Mouse (Mus musculus): ENCODE data around the gene Trip10. TPM values are rescaled to one million over a fixed set of nuclear protein-coding genes. Genes with fewer than 3 reads are reported as not detected.

Trip10 gene
- total RNA-seq, 2 experiments from 2014 or later, result 7.5 to 9.9 TPM

- no peak for DNase-seq (ENCODE audit: low spot score in 2 of 2)
These were observed 14.9 kb upstream of the Trip10 start for GRCm38 (mm10) chr17:57234254-57234928.

DNA sequence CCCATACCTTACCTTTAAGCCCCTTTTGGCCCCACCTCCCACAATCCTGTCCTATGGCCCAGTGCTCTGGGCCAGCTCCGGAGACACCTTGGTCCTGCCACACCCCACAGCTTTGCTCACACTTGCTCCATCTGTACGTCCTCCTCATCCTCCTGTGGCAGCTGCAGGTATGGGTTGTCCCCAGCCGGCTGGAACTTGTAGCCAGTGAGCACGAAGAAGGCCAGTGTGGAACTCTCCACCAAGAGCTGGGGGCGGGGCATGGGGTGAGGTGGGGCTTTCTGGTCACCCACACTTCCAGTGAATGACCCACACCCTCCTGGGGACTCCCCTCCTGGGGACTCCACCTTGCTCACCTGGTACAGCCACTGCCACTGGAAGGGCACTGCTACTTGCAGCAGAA, 13.5 kb upstream of the Trip10 start:
- DNase-seq (ENCODE audit: low spot score in 2 of 2), result no peak

GRCm38 (mm10) chr17:57237181-57237580, 12.1 kb upstream of the Trip10 start:
- DNase-seq (ENCODE audit: low spot score in 2 of 2), result no peak

- DNase-seq (ENCODE audit: low spot score in 2 of 2), result no peak
These were observed 5.4 kb upstream of the Trip10 start for GRCm38 (mm10) chr17:57243650-57244370.

GRCm38 (mm10) chr17:57245311-57245929, 3.8 kb upstream of the Trip10 start:
- no peak for DNase-seq (ENCODE audit: low spot score in 2 of 2)

DNA sequence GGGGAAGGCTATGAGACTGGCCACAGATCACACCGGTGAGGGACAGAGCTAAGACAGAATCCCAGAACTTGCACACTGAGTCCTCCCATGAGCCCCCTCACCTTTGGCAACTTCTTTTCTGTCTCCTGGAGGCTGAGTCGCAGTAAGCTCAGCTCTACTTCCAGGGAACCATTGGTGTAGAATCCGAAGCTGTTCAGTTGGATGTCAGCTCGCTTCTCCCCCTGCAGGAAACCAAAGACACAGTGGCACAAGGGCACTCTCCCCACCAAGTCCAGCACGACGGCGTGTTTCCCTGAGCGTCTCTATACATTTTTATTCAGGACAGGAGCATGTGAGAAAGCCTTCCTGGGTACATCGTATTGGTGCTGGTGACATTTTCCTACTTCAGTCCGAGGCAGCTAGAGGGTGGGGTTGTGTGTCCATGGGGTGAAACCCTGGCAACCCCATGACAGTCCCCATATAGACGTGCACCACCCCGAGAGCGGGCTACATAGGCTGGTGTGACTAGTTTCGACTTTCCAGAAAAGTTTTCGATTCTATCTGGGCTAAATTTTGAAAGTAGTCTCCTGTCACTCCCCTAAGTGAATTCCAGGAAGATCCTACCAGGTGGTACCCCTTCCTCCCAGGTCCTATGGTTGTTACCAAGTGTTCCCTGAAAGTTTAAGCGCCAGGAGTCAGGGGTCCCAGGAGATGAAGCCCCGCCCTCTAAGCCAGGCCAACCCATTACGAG, 2.4 kb upstream of the Trip10 start:
- no peak for DNase-seq (ENCODE audit: low spot score in 2 of 2)

GRCm38 (mm10) chr17:57247393-57248200, 1.7 kb upstream of the Trip10 start:
- DNase-seq (ENCODE audit: low spot score in 2 of 2), result peak; percentile 97 to 98

- peak; percentile 81 to 91 for DNase-seq (ENCODE audit: low spot score in 2 of 2)
These were observed 1.0 kb upstream of the Trip10 start, which contains the start of gene Gpr108 for GRCm38 (mm10) chr17:57248201-57248699. Gene Gpr108, minus strand, starts transcription at chr17:57248446.

GRCm38 (mm10) chr17:57248771-57249170, 484 bp upstream of the Trip10 start:
- DNase-seq (ENCODE audit: low spot score in 2 of 2), result no peak

- peak in 1 of 2 experiments; percentile 23 for DNase-seq (ENCODE audit: low spot score in 2 of 2)
These were observed 1.4 kb downstream of the Trip10 start for GRCm38 (mm10) chr17:57250461-57251160.

DNA sequence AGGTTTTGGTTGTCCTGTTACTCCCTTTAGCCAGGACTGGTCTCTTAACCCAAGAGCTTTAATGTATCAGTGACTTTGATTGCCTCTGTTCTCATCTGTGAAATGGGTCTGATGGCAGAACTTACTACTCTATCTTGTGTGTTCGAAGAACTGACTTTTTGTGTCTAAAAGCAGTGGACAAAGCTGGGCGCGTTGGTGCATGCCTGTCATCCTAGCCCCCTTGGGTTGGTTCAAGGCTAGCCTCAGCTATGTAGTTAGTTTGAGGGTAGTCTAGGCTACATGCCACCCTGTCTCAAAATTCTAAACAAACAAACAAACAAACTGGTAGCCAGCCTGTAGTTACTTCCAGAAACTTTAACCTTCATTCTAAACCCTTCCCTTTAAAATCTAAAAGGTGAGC, 2.2 kb downstream of the Trip10 start:
- DNase-seq (ENCODE audit: low spot score in 2 of 2), result no peak

GRCm38 (mm10) chr17:57253306-57253705, 4.1 kb downstream of the Trip10 start:
- no peak for DNase-seq (ENCODE audit: low spot score in 2 of 2)

GRCm38 (mm10) chr17:57255354-57255753, 6.1 kb downstream of the Trip10 start:
- DNase-seq (ENCODE audit: low spot score in 2 of 2), result no peak

GRCm38 (mm10) chr17:57256921-57257485, 7.7 kb downstream of the Trip10 start:
- no peak for DNase-seq (ENCODE audit: low spot score in 2 of 2)

GRCm38 (mm10) chr17:57258191-57258590, 8.9 kb downstream of the Trip10 start:
- DNase-seq (ENCODE audit: low spot score in 2 of 2), result no peak

GRCm38 (mm10) chr17:57259742-57260141, 10.5 kb downstream of the Trip10 start:
- peak; percentile 46 to 60 for DNase-seq (ENCODE audit: low spot score in 2 of 2)

- DNase-seq (ENCODE audit: low spot score in 2 of 2), result no peak
These were observed 11.1 kb downstream of the Trip10 start for GRCm38 (mm10) chr17:57260351-57260750.

- DNase-seq (ENCODE audit: low spot score in 2 of 2), result no peak
These were observed 12.0 kb downstream of the Trip10 start for GRCm38 (mm10) chr17:57261286-57261685.

GRCm38 (mm10) chr17:57261796-57262195, 12.5 kb downstream of the Trip10 start:
- DNase-seq (ENCODE audit: low spot score in 2 of 2), result no peak
